Mouse (Mus musculus) olfactory bulb, adult 2 months (tissue): ENCODE measurements at regions not wholly inside any gene's neighbourhood (a gene's known extent, or its start where the extent isn't known, plus 50 kb on each side); places are given as distances from the start of the nearest gene placed in this dataset.
"Not testable (repeated sequence)": the region's sequence is repeated elsewhere in the genome, so short reads cannot be mapped to it uniquely, and the experiment has no call there.

Source experiments
- H3K27ac ChIP-seq: fragments of 200-500 bp; 2 replicates; pipeline ENCODE4 v1.5.1; 2012; ENCODE audit warnings: low read depth, low read length; ENCODE audit not compliant: insufficient read depth
- H3K4me1 ChIP-seq: fragments of 200-500 bp; 2 replicates; pipeline ENCODE4 v1.6.1; 2012; ENCODE audit warnings: low read length; ENCODE audit not compliant: control insufficient read depth, insufficient read depth
- H3K4me3 ChIP-seq: fragments of 200-500 bp; 2 replicates; pipeline ENCODE4 v1.5.1; 2012; ENCODE audit warnings: mild to moderate bottlenecking, low read depth, low read length, moderate library complexity; ENCODE audit not compliant: insufficient read depth
- CTCF ChIP-seq: fragments of 200-500 bp; IDR thresholded peaks from 2 replicates; pipeline ENCODE4 v1.5.1; 2012; ENCODE audit warnings: low read depth, mild to moderate bottlenecking, low read length, moderate library complexity; ENCODE audit not compliant: insufficient read depth
- POLR2A ChIP-seq: fragments of 200-500 bp; IDR thresholded peaks from 2 replicates; pipeline ENCODE4 v1.6.1; 2012; ENCODE audit warnings: mild to moderate bottlenecking, low read depth, low read length, moderate library complexity; ENCODE audit not compliant: insufficient read depth
- WGBS: fragments of 180-500 bp; shearing (Covaris S2); methylation state at CpG from one replicate; pipeline ENCODE4 v1.1.7; 2018; 5-methylcytosine and 5-hydroxymethylcytosine counted together

- no peak overlapping the region for H3K4me3 ChIP-seq
- no peak overlapping the region for H3K27ac ChIP-seq
- 68% methylated on average over 6 of the region's 6 CpGs for WGBS
- TF ChIP-seq POLR2A (no peak), CTCF (no peak)
- H3K4me1 ChIP-seq, result no peaks in the 10 kb centered on the region
These were observed 436.9 kb upstream of the Ghitm start for GRCm38 (mm10) chr14:37571971-37572370.

GRCm38 (mm10) chr14:37558258-37558657 is 423.2 kb upstream of the Ghitm start:
- Histone ChIP-seq H3K27ac (no peak overlapping the region), H3K4me3 (no peak overlapping the region), H3K4me1 (no peaks in the 10 kb centered on the region)
- TF ChIP-seq CTCF (no peak), POLR2A (no peak)
- 91% methylated on average over 5 of the region's 5 CpGs for WGBS

- Histone ChIP-seq H3K27ac (no peak overlapping the region), H3K4me1 (no peaks in the 10 kb centered on the region), H3K4me3 (no peak overlapping the region)
- TF ChIP-seq POLR2A, result no peak
- no peak for TF ChIP-seq CTCF
These were observed 388.5 kb upstream of the Ghitm start for GRCm38 (mm10) chr14:37523616-37524015.

GRCm38 (mm10) chr14:37520631-37521030 is 385.6 kb upstream of the Ghitm start:
- 82% methylated on average over 3 of the region's 3 CpGs for WGBS
- H3K4me3 ChIP-seq, H3K4me1 ChIP-seq, H3K27ac ChIP-seq: not testable (repeated sequence)

- TF ChIP-seq POLR2A (no peak), CTCF (no peak)
- no peak overlapping the region for H3K4me3 ChIP-seq
- WGBS, result 56% methylated on average over 5 of the region's 5 CpGs
- no peaks in the 10 kb centered on the region for H3K4me1 ChIP-seq
- no peak overlapping the region for H3K27ac ChIP-seq
These were observed 370.2 kb upstream of the Ghitm start for GRCm38 (mm10) chr14:37505314-37505713.

GRCm38 (mm10) chr14:37490711-37491110 is 355.6 kb upstream of the Ghitm start:
- TF ChIP-seq CTCF (no peak), POLR2A (no peak)
- Histone ChIP-seq H3K27ac (no peak overlapping the region), H3K4me1 (no peaks in the 10 kb centered on the region), H3K4me3 (no peak overlapping the region)
- 56% methylated on average over 4 of the region's 4 CpGs for WGBS

GRCm38 (mm10) chr14:37485292-37485691 is 350.2 kb upstream of the Ghitm start:
- WGBS, result 92% methylated on average over 8 of the region's 8 CpGs
- H3K4me1 ChIP-seq, result no peaks in the 10 kb centered on the region
- H3K4me3 ChIP-seq, result no peak overlapping the region
- TF ChIP-seq CTCF (no peak), POLR2A (no peak)
- no peak overlapping the region for H3K27ac ChIP-seq

GRCm38 (mm10) chr14:37477599-37477998 is 342.5 kb upstream of the Ghitm start:
- TF ChIP-seq POLR2A (no peak), CTCF (no peak)
- Histone ChIP-seq H3K4me1 (no peaks in the 10 kb centered on the region), H3K4me3 (no peak overlapping the region), H3K27ac (no peak overlapping the region)

GRCm38 (mm10) chr14:37468711-37469110 is 333.6 kb upstream of the Ghitm start:
- no peaks in the 10 kb centered on the region for H3K4me1 ChIP-seq
- no peak overlapping the region for H3K4me3 ChIP-seq
- TF ChIP-seq POLR2A (no peak), CTCF (no peak)
- H3K27ac ChIP-seq, result no peak overlapping the region
- WGBS, result 75% methylated on average over 2 of the region's 2 CpGs

GRCm38 (mm10) chr14:37440874-37441273 is 305.8 kb upstream of the Ghitm start:
- H3K4me3 ChIP-seq, result no peak overlapping the region
- TF ChIP-seq POLR2A (no peak), CTCF (no peak)
- no peak overlapping the region for H3K27ac ChIP-seq
- WGBS, result 83% methylated on average over 2 of the region's 2 CpGs
- no peaks in the 10 kb centered on the region for H3K4me1 ChIP-seq

- no peak overlapping the region for H3K27ac ChIP-seq
- H3K4me3 ChIP-seq, result no peak overlapping the region
- H3K4me1 ChIP-seq, result no peaks in the 10 kb centered on the region
- TF ChIP-seq CTCF (no peak), POLR2A (no peak)
- 56% methylated on average over 1 of the region's 1 CpGs for WGBS
These were observed 295.6 kb upstream of the Ghitm start for GRCm38 (mm10) chr14:37430656-37431055.
